Mouse (Mus musculus) lung, embryonic 16.5 days (tissue): Measurements from ENCODE around the gene Camk2d. TPM values are rescaled to one million over a fixed set of nuclear protein-coding genes. Genes with fewer than 3 reads are reported as not detected.
A peak's percentile ranks its signal among the peaks of the same experiment; 100 is the strongest.

Experiments used
- ATAC-seq: fragments of 200-750 bp; cut with Nextera tagmentation; 2 replicates; pipeline ENCODE4 v1.8.0; 2017; ENCODE audit warnings: low read depth, mild to moderate bottlenecking, moderate library complexity
- H3K27ac ChIP-seq: fragments of 300-500 bp; sonication (generic); 2 replicates; pipeline ENCODE4 v1.5.1; 2014; ENCODE audit warnings: mild to moderate bottlenecking, control low read depth, low read length
- H3K27me3 ChIP-seq: fragments of 300-500 bp; sonication (generic); 2 replicates; pipeline ENCODE4 v1.6.1; 2014; ENCODE audit warnings: low read depth, low read length, mixed read lengths; ENCODE audit not compliant: control insufficient read depth, insufficient read depth
- H3K36me3 ChIP-seq: fragments of 300-500 bp; sonication (generic); 2 replicates; pipeline ENCODE4 v1.6.1; 2014; ENCODE audit warnings: low read length; ENCODE audit not compliant: control insufficient read depth, insufficient read depth
- H3K4me1 ChIP-seq: fragments of 300-500 bp; sonication (generic); replicated peaks from 2 replicates; pipeline ENCODE4 v1.6.1; 2014; ENCODE audit warnings: low read length, mixed read lengths; ENCODE audit not compliant: control insufficient read depth, insufficient read depth
- H3K4me2 ChIP-seq: fragments of 300-500 bp; sonication (generic); 2 replicates; pipeline ENCODE4 v1.6.1; 2014; ENCODE audit warnings: low read depth, low read length, control low read depth
- H3K4me3 ChIP-seq: fragments of 300-500 bp; sonication (generic); 2 replicates; pipeline ENCODE4 v1.5.1; 2014; ENCODE audit warnings: mild to moderate bottlenecking, low read length, control low read depth
- H3K9ac ChIP-seq: fragments of 300-500 bp; sonication (generic); 2 replicates; pipeline ENCODE4 v1.6.1; 2014; ENCODE audit warnings: low read length, control low read depth
- H3K9me3 ChIP-seq: fragments of 300-500 bp; sonication (generic); 2 replicates; pipeline ENCODE4 v1.6.1; 2016; ENCODE audit warnings: low read length; ENCODE audit not compliant: control insufficient read depth
- WGBS: fragments of 180-500 bp; shearing (Covaris S2); extraction: QIAGEN DNeasy Blood & Tissue Kit; methylation state at CpG from one replicate; pipeline ENCODE4 v1.1.7; 2014; 5-methylcytosine and 5-hydroxymethylcytosine counted together
- polyA plus RNA-seq: library from polyadenylated mRNA; unstranded; fragments of >200 nt; fragmentation: Nextera tagmentation; extraction: Ambion mirVana; gene quantifications from 2 replicates; pipeline ENCODE4 v1.2.1, GENCODE M21; 2015

Gene Camk2d
- polyA plus RNA-seq, 1 experiment from 2014 or later, result 34.3 TPM

- Histone ChIP-seq H3K4me3 (no peak overlapping the region), H3K9ac (no peak overlapping the region), H3K4me2 (no peak overlapping the region), H3K27ac (no peak overlapping the region), H3K9me3 (no peaks in the 10 kb centered on the region), H3K27me3 (no peaks in the 10 kb centered on the region), H3K36me3 (no peaks in the 10 kb centered on the region; the same call in 1 of the 2 replicates), H3K4me1 (no peaks in the 10 kb centered on the region)
- ATAC-seq, result no peak
- 74% methylated on average over 5 of the region's 5 CpGs for WGBS
Measured at GRCm38 (mm10) chr3:126810372-126811090, 214.4 kb downstream of the Camk2d start.

GRCm38 (mm10) chr3:126811646-126812045 is 215.5 kb downstream of the Camk2d start:
- no peaks in the 10 kb centered on the region for H3K36me3 ChIP-seq
- H3K9me3 ChIP-seq, result no peaks in the 10 kb centered on the region
- no peaks in the 10 kb centered on the region for H3K27me3 ChIP-seq
- H3K9ac ChIP-seq, result no peak overlapping the region
- H3K4me2 ChIP-seq, result no peak overlapping the region
- H3K4me3 ChIP-seq, result no peak overlapping the region
- no peak overlapping the region for H3K27ac ChIP-seq
- WGBS, result 75% methylated on average over 3 of the region's 3 CpGs
- no peaks in the 10 kb centered on the region for H3K4me1 ChIP-seq
- no peak for ATAC-seq

- no peaks in the 10 kb centered on the region for H3K27me3 ChIP-seq
- H3K4me1 ChIP-seq, result no peaks in the 10 kb centered on the region
- no peak for ATAC-seq
- no peaks in the 10 kb centered on the region for H3K9me3 ChIP-seq
- no peak overlapping the region for H3K27ac ChIP-seq
- 88% methylated on average over 3 of the region's 3 CpGs for WGBS
- H3K4me2 ChIP-seq, result no peak overlapping the region
- H3K4me3 ChIP-seq, result no peak overlapping the region
- no peak overlapping the region for H3K9ac ChIP-seq
- H3K36me3 ChIP-seq, result no peaks in the 10 kb centered on the region
Measured at GRCm38 (mm10) chr3:126822374-126822773, 226.3 kb downstream of the Camk2d start.

GRCm38 (mm10) chr3:126824930-126825329 is 228.8 kb downstream of the Camk2d start:
- no peak for ATAC-seq
- 83% methylated on average over 1 of the region's 1 CpGs for WGBS
- no peak overlapping the region for H3K27ac ChIP-seq

GRCm38 (mm10) chr3:126826172-126826571 is 230.1 kb downstream of the Camk2d start:
- no peak overlapping the region for H3K4me2 ChIP-seq
- H3K27me3 ChIP-seq, result no peaks in the 10 kb centered on the region
- WGBS, result 79% methylated on average over 2 of the region's 2 CpGs
- no peak for ATAC-seq
- peaks cover 2% of the 10 kb centered on the region for H3K4me1 ChIP-seq
- H3K9me3 ChIP-seq, result no peaks in the 10 kb centered on the region
- no peak overlapping the region for H3K9ac ChIP-seq
- H3K27ac ChIP-seq, result no peak overlapping the region
- H3K4me3 ChIP-seq, result no peak overlapping the region
- H3K36me3 ChIP-seq, result no peaks in the 10 kb centered on the region

More at GRCm38 (mm10) chr3:126824930-126825329, 228.8 kb downstream of the Camk2d start:
- Histone ChIP-seq H3K27me3 (no peaks in the 10 kb centered on the region), H3K4me1 (no peaks in the 10 kb centered on the region), H3K4me2 (no peak overlapping the region), H3K36me3 (no peaks in the 10 kb centered on the region), H3K9me3 (no peaks in the 10 kb centered on the region), H3K9ac (no peak overlapping the region), H3K4me3 (no peak overlapping the region)

GRCm38 (mm10) chr3:126827900-126828299 is 231.8 kb downstream of the Camk2d start:
- WGBS, result 90% methylated on average over 3 of the region's 3 CpGs
- no peaks in the 10 kb centered on the region for H3K36me3 ChIP-seq
- ATAC-seq, result no peak
- no peak overlapping the region for H3K4me3 ChIP-seq
- no peak overlapping the region for H3K27ac ChIP-seq
- H3K4me2 ChIP-seq, result no peak overlapping the region
- H3K9ac ChIP-seq, result no peak overlapping the region
- H3K9me3 ChIP-seq, result no peaks in the 10 kb centered on the region
- H3K4me1 ChIP-seq, result peaks cover 7% of the 10 kb centered on the region
- no peaks in the 10 kb centered on the region for H3K27me3 ChIP-seq

GRCm38 (mm10) chr3:126829817-126830216 is 233.7 kb downstream of the Camk2d start:
- no peaks in the 10 kb centered on the region for H3K27me3 ChIP-seq
- H3K9ac ChIP-seq, result no peak overlapping the region
- WGBS, result 70% methylated on average over 2 of the region's 2 CpGs

GRCm38 (mm10) chr3:126831418-126832138 is 235.5 kb downstream of the Camk2d start:
- 21% methylated on average over 6 of the region's 6 CpGs for WGBS
- no peaks in the 10 kb centered on the region for H3K27me3 ChIP-seq
- H3K4me2 ChIP-seq, result no peak overlapping the region
- H3K36me3 ChIP-seq, result peaks cover 3% of the 10 kb centered on the region; the same call in 1 of the 2 replicates
- no peaks in the 10 kb centered on the region for H3K9me3 ChIP-seq
- H3K9ac ChIP-seq, result no peak overlapping the region
- ATAC-seq, result peak; percentile 95
- H3K27ac ChIP-seq, result peak overlapping the region; percentile 56
- no peak overlapping the region for H3K4me3 ChIP-seq
- peaks cover 7% of the 10 kb centered on the region for H3K4me1 ChIP-seq

More at GRCm38 (mm10) chr3:126829817-126830216, 233.7 kb downstream of the Camk2d start:
- peaks cover 7% of the 10 kb centered on the region for H3K4me1 ChIP-seq
- ATAC-seq, result no peak
- peaks cover 3% of the 10 kb centered on the region; the same call in 1 of the 2 replicates for H3K36me3 ChIP-seq
- H3K9me3 ChIP-seq, result no peaks in the 10 kb centered on the region
- no peak overlapping the region for H3K4me3 ChIP-seq
- H3K27ac ChIP-seq, result no peak overlapping the region
- no peak overlapping the region for H3K4me2 ChIP-seq

GRCm38 (mm10) chr3:126834641-126835167 is 238.6 kb downstream of the Camk2d start:
- Histone ChIP-seq H3K36me3 (peaks cover 5% of the 10 kb centered on the region), H3K27ac (no peak overlapping the region), H3K9ac (no peak overlapping the region), H3K27me3 (no peaks in the 10 kb centered on the region), H3K9me3 (no peaks in the 10 kb centered on the region), H3K4me2 (no peak overlapping the region), H3K4me1 (peaks cover 7% of the 10 kb centered on the region), H3K4me3 (no peak overlapping the region)
- WGBS, result 81% methylated on average over 5 of the region's 5 CpGs
- ATAC-seq, result no peak
